Mouse (Mus musculus) ES-Bruce4 (cell line): ENCODE data around the gene L3mbtl2.

ENCODE experiments used
- CTCF ChIP-seq: IDR thresholded peaks from one replicate; pipeline ENCODE4 v1.8.1; 2011; ENCODE audit warnings: low read depth, low read length
- EP300 ChIP-seq: IDR thresholded peaks from 2 replicates; pipeline ENCODE4 v1.6.1; 2011; ENCODE audit warnings: low read depth, low read length; ENCODE audit not compliant: insufficient read depth
- POLR2A ChIP-seq: IDR thresholded peaks from one replicate; pipeline ENCODE4 v1.8.1; 2011; ENCODE audit warnings: low read length; ENCODE audit not compliant: insufficient read depth

DNA sequence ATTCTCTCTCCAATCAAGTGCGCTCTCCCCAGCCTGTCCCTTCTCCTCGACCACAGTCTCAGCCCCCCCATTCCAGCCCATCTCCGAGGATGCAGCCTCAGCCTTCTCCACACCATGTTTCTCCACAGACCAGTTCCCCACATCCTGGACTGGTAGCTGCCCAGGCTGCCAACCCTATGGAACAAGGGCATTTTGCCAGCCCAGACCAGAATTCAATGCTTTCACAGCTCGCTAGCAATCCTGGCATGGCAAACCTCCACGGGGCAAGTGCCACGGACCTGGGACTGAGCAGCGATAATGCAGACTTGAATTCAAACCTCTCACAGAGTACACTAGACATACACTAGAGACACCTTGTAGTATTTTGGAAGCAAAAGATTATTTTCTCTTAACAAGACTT, 13.1 kb upstream of the L3mbtl2 start:
- no peak for TF ChIP-seq POLR2A
- TF ChIP-seq CTCF, result no peak
- TF ChIP-seq EP300, result no peak
